Mouse (Mus musculus) cortical plate, adult 2 months (tissue): ENCODE results near the gene Msi2. TPM values are rescaled to one million over a fixed set of nuclear protein-coding genes. Genes with fewer than 3 reads are reported as not detected.
A peak's percentile ranks its signal among the peaks of the same experiment; 100 is the strongest.

Experiments
- H3K27ac ChIP-seq: fragments of 200-500 bp; 2 replicates; pipeline ENCODE4 v1.5.1; 2012; ENCODE audit warnings: low read length, control low read depth, inconsistent platforms; ENCODE audit not compliant: insufficient read depth
- H3K4me1 ChIP-seq: fragments of 200-500 bp; 2 replicates; pipeline ENCODE4 v1.6.1; 2011; ENCODE audit warnings: low read length; ENCODE audit not compliant: control insufficient read depth, insufficient read depth
- H3K4me3 ChIP-seq: fragments of 200-500 bp; 2 replicates; pipeline ENCODE4 v1.5.1; 2011; ENCODE audit warnings: mild to moderate bottlenecking, low read length, control low read depth; ENCODE audit not compliant: insufficient read depth
- CTCF ChIP-seq: fragments of 200-500 bp; IDR thresholded peaks from 2 replicates; pipeline ENCODE4 v1.5.1; 2011; ENCODE audit warnings: mild to moderate bottlenecking, control low read depth, low read length; ENCODE audit not compliant: insufficient read depth; ENCODE audit errors: extremely low read depth
- POLR2A ChIP-seq: fragments of 200-500 bp; IDR thresholded peaks from 2 replicates; pipeline ENCODE4 v1.6.1; 2011; ENCODE audit warnings: mild to moderate bottlenecking, low read length, control low read depth; ENCODE audit not compliant: insufficient read depth; ENCODE audit errors: extremely low read depth
- polyA plus RNA-seq: library from polyadenylated mRNA; depleted of rRNA; stranded (reverse); fragments of >200 nt; gene quantifications from 2 replicates; pipeline ENCODE4 v1.2.3, GENCODE M21; 2012

Msi2 gene
- polyA plus RNA-seq, 1 experiment, result 57.5 TPM

DNA sequence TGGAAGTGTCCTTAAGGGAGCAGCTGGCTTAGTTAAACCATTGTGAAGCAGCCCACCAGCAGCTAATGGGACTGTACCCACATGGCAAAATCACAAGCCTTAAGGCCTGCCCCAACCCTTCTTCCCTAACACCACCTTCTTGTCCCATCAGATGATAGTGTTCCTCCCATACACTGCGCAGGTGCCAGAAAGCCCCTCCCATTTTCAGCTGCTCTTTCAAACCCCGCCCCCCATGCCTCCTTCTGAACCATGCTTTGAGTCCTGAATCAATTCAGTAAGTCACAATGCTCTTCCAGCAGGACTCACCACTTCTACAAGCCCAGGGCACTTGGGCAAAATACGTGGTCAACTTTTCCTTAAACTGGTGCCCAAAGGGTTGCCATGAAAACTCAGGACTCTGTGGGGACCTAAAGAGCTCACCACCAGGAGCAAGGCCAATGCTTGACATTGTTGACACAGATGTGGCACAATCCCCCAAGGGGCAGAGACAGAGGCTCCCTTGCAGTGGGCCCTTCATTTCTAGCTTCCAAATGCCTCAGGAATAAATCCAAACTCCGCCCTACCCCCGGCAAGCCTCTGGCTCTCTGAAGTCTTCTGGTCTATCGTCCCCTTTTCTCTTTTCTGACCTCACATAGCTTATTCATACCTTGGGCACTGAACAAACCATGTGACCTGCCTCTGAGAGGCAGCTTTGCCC is 169.3 kb downstream of the Msi2 start:
- Histone ChIP-seq H3K27ac (no peak overlapping the region), H3K4me1 (peaks cover 5% of the 10 kb centered on the region), H3K4me3 (no peak overlapping the region)
- no peak for TF ChIP-seq CTCF
- TF ChIP-seq POLR2A, result no peak

DNA sequence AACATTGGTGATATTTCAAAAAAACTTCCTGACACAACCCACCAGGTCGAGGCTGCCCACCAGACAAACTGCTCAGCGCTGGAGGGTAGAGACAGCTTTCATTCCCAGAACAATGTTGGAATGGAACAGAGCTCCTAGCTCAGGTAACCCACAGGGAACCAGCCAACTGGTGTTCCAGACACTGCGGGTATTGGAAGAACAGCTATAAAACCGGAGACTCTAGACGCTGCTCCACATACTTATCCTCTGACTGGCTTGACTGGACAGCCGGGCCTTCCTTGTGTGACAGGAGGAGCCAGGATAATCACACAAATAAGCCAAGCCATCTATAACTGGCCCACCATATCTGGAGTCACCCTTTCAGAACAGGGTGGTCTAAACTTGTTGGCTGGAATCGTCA is 169.9 kb downstream of the Msi2 start:
- Histone ChIP-seq H3K4me1 (peaks cover 5% of the 10 kb centered on the region), H3K4me3 (no peak overlapping the region), H3K27ac (no peak overlapping the region)
- TF ChIP-seq POLR2A (no peak), CTCF (no peak)

DNA sequence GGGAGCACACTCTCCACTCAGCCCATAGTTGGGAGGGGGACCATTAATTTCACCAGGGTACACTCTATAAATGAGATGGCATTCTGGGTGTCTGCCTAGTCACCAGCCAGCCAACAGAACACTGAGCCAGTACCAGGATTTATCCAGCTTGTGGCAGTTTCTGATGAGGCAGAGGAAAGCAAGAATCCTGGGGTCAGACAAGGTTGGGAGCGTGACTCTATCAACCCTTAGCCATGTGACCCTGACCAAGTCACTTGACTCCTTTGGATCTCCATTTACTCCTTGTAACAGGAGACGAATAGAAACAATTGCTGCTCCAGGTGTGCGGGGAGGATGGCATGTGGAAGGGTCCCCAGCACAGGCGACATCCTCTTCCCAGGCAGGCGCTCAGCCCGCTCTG is 174.5 kb downstream of the Msi2 start:
- peaks cover 3% of the 10 kb centered on the region for H3K4me1 ChIP-seq
- TF ChIP-seq CTCF, result no peak
- no peak for TF ChIP-seq POLR2A
- H3K4me3 ChIP-seq, result no peak overlapping the region
- no peak overlapping the region for H3K27ac ChIP-seq

DNA sequence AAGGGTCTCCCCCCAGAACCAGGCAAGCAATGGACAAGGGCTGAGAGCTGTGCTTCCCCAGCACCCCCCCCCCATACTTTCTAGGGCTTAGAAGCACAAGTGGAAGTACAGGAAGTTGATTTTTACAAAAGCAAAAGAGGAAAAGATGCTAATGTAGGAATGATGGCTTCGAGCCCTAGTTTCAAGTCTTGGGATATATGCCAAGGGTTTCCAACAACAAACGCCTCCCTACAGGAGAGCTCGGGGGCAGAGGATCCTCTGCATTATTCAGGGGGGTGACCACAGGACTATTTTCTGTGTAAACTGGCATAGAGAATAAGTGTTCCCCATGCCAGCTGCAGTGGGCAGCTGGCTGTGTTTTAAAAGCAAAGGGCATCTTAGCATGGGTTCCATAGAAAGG is 175.5 kb downstream of the Msi2 start:
- no peak overlapping the region for H3K4me3 ChIP-seq
- H3K4me1 ChIP-seq, result peaks cover 3% of the 10 kb centered on the region
- H3K27ac ChIP-seq, result no peak overlapping the region
- TF ChIP-seq CTCF (no peak), POLR2A (no peak)

DNA sequence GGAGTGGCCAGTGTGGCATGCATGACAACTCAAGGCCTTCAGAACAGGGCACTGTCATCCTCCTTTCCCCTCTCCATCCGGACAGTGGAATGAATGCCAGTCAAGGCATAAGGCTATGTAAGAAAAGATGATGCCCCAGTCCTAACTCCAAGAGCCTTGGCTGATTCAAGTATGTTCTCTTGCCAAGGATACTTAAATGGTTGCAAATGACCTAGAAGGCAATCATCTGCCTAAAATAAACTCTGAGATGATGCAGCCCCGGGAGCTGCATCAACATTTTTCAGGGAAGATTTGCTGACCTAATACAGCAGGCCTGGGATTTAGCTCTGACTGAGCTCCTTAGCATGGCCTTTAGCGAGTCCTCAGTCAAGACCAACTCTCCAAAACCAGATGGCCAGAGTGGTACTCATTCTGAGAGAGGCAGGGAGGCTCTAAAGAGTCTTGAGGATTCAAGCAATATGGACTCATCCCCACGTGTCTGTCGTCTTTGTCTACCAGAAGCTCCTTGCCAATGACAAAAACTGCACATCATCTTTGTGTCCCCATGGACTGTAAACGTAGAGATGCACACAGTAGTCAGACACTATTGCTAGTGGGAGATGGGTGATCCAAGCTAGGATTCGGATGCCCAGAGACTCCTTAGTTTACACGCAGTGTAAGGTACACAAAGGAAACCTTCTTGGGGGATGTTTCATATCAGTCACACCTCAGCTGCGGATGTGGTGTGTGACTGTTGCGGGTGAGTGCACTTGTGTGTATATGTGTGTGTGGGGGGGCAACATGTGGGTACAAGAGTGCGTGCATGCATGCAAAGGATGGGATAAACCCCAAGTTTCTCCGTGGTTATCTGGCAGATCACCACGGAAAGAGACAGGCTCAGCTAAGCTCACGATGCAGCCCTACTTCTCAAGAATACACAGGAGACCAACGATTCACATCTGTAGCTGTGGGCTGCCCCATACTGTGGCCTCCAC is 176.4 kb downstream of the Msi2 start:
- no peak overlapping the region for H3K4me3 ChIP-seq
- TF ChIP-seq CTCF, result no peak
- no peak for TF ChIP-seq POLR2A
- peaks cover 3% of the 10 kb centered on the region for H3K4me1 ChIP-seq
- H3K27ac ChIP-seq, result no peak overlapping the region

DNA sequence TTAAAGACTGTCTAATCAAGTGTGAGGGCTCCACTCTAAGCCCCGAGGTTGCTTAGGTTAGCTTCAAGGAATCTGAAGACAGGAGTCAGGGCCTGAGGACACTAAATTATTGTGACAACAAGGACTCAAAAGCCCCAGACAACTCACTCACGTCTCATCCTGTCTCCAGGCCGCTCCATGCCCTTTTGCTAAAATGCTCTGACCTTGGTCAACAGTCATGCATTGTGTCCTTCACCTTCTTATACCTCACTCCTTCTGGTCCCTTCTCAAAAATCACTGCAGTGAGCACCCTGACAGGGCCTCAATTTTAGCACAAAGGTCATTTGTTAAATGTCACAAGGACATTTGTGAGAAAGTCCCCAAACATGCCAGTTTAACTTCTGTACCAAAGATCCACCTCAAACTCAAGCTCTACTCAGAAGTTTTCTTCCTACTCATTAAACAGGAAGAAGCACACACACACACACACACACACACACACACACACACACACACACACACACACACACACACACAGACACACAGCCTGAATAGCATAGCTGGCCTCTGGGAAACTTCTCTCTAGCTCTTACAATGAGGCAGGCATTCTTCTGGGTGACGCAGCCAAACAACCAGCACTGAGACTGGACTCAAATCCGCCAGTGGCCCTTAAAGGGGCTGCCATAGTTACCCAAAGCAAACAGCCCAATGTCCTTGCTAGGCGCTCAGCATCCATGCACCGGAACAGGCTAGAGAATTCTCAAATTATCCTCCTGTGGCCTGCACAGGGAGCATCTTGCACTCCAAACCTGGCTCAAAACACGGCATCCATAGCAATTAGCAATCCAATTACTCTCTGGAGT is 178.5 kb downstream of the Msi2 start:
- peaks cover 3% of the 10 kb centered on the region for H3K4me1 ChIP-seq

DNA sequence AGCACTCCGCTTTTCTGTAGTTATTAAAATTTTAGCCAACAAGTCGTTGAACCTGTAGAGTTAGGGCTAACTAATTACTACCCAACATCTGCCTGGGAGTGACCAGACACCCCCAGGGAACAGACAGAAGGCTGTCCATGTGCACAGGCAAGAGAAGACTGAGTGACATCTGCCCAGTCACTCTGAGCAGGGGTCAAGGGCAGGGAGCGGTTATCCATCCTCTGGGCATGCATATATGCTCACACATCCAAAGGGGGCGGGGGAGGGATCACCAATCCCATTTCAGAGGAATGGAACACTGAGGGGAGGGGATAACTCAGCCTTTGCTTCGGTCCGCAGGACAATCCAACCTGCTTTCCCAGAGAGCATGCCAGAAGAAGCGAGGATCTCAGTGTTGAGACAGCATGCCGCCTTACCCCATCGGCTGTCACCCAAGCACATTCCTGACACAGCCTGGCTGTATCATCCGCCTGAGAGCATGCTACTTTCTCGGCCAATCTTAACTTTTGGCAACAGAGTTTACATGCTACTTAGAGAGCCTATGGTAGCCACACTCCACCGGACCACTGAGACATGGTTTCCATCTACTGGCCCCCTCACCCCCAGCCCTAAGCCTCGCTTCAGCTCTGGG is 179.5 kb downstream of the Msi2 start:
- TF ChIP-seq CTCF, result no peak
- no peak for TF ChIP-seq POLR2A
- H3K27ac ChIP-seq, result no peak overlapping the region
- peaks cover 3% of the 10 kb centered on the region for H3K4me1 ChIP-seq
- no peak overlapping the region for H3K4me3 ChIP-seq

More for the DNA sequence above, 178.5 kb downstream of the Msi2 start:
- TF ChIP-seq POLR2A (no peak), CTCF (no peak)
- 0 out of 2 replicates have a peak overlapping the region, but pooled peaks have one; percentile 53 for H3K27ac ChIP-seq
- H3K4me3 ChIP-seq, result no peak overlapping the region

DNA sequence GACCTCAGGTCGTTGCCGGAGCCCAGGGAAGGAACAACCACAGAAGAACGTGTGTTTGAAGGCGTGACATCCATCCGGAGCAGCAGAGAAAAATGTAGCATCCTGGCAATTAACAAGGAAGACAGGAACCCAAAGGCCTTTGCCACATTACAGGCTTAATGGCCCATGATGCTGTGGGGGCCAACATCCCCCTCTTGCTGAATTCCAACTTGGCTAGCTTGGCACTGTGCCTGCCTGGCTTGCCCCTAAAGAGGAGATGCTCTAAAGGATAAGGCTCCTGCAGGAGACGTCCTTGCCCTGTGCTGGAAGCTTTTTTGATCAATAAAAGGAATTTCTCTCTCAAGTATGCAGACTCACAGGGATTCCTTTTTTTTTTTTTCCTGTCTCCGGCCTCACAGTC is 181.0 kb downstream of the Msi2 start:
- no peak overlapping the region for H3K27ac ChIP-seq
- no peak for TF ChIP-seq POLR2A
- TF ChIP-seq CTCF, result no peak
- peaks cover 1% of the 10 kb centered on the region for H3K4me1 ChIP-seq
- no peak overlapping the region for H3K4me3 ChIP-seq

DNA sequence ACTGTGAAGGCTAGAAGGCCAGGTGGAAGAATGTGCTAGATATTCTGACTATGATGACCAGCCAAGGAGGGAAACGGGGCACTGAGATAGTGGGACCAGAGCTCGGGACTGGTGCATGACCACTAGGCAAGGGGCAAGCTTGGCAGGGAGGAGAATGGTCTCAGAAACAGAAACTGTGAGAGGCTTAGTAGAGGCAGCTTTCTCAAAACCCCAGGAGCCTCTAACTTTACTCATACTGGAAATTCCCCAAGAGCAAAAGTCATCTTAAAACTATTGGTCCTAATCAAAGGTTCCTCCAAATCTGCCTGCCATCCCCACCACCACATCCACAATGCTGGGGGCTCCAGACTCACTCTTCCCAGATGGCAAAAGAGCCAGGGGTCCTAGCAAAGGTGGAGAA is 181.5 kb downstream of the Msi2 start:
- TF ChIP-seq CTCF (no peak), POLR2A (no peak)
- H3K4me1 ChIP-seq, result peaks cover under 1% of the 10 kb centered on the region
- H3K4me3 ChIP-seq, result no peak overlapping the region
- H3K27ac ChIP-seq, result no peak overlapping the region
